Mouse (Mus musculus): ENCODE results near the gene Pon3.

Gene Pon3

DNA sequence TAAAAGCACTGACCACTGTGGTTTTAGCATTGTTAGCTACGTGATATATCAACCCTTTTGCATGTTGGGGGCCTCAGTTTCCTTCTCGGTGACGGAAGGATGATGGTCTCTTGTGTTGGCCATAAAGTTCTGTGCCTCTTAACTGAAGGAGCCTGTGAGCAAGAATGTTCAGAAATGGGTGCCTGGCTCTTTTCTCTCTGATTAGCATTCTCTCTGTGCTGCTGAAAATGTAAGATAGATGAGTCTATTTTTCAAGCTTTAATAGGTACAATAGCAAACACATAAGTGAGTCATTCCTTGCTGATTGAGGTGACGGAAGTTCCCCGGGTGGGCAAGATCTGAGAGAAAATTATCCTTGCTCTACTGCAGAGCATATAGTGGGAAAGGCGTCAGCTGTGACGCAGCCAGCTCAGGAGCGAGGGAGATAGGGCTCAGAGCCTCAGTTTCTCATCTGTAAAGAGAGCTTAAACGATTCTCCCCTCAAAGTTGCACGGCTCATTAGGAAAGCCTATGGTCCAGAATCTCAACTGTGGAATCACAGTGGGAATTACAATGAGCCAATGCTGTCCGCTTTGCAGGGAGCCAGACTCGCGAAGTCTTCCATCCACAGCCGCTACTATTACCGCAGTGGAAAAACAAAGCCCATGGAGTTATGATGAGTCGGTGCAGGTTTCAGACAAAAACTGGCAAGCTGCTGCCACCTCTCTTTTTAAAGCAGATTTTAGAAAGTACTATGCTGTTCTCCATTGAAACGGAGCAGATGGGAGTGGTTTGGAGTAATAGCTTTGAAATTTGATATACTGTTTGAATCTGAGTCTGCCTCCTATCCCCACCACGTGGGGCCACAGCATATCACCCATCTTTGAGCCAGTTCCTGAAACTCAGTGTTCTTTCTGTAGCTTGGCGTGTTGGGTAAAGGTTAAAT lies 77.9 kb downstream of the Pon3 start:
- DNase-seq = no peak

DNA sequence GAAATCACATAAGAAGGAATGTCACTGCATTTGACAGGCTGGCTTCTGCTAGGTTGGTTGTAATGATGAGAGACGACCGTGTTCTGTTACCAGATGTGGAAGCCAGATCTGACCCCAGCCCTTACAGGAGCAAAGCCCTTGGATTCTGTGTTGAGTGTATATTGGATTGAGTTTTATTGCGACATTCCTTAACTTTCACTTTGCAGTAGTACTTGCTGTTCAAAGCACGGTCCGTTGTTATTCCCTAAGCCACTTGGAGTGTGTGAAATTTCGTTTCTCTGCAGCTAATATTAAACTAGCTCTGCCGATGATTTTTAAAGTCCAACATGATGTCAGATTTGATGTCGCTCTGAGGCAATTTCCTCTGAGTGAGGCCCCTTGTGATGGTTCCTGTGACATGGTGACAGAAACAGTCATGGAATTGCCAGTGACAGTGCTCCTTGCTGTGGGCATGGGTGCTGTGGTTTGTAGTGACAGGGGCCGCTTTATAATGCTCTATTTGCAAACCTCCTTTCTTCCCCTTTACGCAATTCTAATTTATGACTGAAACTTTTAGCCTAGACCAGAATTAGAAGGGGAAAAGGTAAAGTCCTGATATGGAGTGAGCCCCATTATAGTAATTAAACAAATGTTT lies 81.8 kb downstream of the Pon3 start:
- no peak for DNase-seq

DNA sequence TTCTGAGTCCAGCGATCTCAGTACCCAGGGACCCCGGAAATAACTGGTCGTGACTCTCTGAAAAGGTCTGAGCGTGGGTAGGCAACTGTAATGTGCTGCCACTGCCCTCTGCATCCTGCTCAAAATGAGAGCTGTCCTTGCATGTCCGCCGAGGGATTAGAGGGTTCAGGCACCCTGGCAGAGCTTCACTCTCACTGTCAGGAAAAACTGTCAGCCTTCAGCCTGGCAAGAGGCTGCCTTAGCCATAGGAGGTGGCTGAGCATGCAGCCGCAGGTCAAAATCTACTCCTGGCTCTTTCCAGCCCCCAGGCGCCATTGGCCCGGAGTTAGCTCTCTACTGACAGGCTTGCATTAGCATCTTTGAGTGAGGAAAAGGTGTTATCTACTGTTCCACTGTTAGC lies 83.5 kb downstream of the Pon3 start:
- no peak for DNase-seq

DNA sequence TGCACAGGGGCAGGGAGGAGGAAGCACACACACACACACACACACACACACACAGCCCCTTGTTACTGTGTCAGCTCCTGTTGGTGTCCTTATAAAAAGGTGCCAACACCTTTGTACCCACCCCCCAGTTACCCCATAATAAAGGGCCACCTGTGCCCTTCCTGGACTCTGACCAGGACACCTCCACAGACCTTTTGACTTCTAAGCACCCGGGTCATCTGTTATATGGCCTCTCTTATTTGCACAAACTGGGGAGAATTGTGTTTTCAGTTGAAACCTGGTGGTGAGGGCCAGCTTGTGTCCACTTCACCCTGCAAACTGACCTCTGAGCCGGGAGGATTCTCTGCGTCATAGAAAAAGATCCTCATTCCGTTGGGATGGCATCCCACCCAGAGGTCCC lies 84.7 kb downstream of the Pon3 start:
- no peak for DNase-seq

Data from cerebellum, adult 9-10 months (tissue).